Mouse (Mus musculus): ENCODE measurements around the gene Ppp4r1.

Ppp4r1 gene

GRCm38 (mm10) chr17:65782551-65783141 lies at the start of gene Ppp4r1:
Gene Ppp4r1, plus strand, starts transcription at chr17:65782573.
- peak; percentile 99 for DNase-seq

GRCm38 (mm10) chr17:65732666-65733065 lies 49.7 kb upstream of the Ppp4r1 start:
- peak; percentile 87 for DNase-seq

DNA sequence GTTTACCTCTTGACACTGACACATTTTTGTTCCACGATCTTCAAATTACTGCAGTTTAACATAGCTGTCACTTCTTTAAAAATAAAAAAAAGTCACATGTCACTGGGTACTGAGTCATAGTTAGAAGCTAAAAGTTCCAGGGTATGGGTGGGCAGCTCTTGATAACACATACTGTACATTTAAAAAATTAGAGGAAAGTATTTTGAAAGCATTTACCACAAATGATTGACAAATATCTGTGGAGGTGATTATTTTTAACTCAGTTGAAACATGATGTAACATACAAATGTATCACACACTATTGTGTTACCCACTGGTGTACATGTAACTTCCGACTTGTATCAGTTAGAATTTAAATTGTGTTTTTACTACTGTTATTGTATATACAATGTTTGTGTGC lies 47.3 kb upstream of the Ppp4r1 start:
- no peak for DNase-seq

DNA sequence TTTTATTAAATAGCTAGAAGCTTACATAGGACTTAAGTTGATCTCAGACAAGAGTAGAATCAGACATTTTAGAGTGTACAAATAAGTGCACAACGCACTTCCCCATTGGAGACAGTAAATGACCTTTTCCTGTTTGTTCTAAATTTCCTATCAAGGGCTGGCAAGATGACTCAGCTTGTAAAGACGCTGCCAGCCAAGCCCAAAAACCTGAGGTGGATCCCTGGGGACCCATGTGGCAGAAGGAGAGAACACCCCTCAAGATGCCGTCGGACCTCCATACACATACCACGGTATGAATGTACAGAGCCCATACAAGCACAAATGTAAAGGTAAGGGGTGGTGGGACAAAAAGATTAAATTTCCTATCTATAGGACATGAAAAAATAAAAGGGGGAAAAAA lies 45.2 kb upstream of the Ppp4r1 start:
- DNase-seq = peak; percentile 85

DNA sequence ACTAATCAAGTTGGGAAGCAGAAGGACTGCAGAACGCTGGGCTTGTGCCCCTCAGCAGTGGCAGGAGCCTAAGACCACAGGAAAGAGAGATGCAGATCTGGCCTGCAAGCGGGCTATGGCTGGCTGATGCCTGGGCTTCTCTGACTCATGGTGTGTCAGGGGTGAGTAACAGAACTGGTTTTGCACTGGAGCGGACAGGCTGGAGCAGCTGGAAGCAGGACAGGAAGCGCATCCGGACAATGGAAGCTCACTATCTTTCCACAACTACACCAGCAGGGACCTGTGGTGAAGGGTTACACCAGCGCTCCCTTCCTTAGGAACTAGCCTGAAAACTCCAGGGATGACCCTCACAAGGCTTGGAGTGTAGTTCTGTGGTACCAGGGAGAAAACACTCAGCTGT lies 44.8 kb upstream of the Ppp4r1 start:
- DNase-seq = peak; percentile 96

DNA sequence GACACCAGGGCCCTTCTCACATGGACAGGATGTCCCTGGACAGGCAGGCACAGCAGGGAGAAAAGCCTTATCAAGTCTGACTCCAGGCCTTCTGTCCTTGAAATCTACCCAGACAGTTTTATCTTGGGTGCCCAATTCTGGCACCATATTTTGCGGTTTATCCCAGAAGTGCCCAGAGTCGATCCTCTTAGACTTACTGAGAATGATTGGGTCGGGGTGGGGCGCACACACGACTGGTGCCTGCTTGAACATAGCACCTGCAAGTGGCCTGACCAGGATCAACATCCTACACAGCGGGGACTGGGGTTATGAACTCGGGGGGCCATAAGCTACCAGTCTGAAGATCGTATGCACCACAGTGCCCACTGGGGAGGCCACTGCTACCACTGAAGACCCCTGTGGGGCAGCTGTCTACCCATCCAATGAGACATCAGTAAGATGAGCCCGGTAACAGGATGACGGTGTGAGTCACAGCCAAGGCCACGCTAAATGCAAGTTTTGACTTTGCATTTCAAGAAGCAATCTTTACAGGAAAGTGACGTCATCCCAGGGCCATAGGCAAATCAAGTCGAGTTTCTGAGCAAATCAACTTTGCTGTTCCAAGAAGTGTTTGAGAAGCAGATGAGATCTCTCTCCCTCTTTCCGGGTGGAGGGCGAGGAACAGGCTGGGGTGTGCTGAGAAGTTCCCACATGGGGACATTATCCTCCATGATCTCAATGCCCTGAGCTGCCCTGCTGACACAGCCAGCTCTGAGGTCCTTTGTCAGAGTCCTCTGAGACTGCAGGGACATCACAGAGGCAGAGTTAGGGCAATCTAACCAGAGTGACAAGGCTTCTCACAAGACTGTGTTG lies 42.3 kb upstream of the Ppp4r1 start:
- peak; percentile 85 for DNase-seq

- peak; percentile 66 for DNase-seq
Measured at GRCm38 (mm10) chr17:65741565-65741964, 40.8 kb upstream of the Ppp4r1 start.

DNA sequence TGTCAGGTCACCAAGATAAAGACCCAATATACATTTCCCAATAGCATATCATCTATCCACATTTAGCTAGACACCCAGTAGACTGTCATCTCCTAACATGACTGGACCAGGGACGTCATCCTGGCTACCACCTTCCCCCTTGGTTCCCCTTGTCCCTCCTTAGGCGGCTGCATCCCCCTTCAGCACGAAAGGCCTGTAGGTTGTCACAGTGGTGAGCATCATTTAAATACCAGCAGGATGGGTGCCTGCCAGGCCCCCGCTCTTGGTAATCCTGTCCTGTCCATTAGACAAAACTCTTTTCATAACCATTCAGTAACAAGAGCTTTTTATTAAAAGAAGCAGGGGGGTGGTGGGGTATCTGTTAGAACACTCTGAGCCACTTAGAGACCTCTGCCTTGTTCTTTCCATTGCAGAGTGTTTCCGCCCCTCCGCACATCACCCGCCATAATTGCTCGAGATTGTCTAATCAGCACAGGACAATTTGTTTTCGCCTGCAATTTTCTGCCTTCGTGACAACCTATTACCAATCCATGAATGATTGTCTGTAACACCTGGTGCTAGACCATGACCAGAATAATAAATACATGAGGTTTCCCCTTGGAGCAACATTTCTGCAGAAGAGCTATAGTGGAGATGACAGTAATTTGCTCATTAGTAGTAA lies 40.0 kb upstream of the Ppp4r1 start:
- DNase-seq = no peak

- DNase-seq = no peak
Measured at GRCm38 (mm10) chr17:65742969-65743368, 39.4 kb upstream of the Ppp4r1 start.

DNA sequence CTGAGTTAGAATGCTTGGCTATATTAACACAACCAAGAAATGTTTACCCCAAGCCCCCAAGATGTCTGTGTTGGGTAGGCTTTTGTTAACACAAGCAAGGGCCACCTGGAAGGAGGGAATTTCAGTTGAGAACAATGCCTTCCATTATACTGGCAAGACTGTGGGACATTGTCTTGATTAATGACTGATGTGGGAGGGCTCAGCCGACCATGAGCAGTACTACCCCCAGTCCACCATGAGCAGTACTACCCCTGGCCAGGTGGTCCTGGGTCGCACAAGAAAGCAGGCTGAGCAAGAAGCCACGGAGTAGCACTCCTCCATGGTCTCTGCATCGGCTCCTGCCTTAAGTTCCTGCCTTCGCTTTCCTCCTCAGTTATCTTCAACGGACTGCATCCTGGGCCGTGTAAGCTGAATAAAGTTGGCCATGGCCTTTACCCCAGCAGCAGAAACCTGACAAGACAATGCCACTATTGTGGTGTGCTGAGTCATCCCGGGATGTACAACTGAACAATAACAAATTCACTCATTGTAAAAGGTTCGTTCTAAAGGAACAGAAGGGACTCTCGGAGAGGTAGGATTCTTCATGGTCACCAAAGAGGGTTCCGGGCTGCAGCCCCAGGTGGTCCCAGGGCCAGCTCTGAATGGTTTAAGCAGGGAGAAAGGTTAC lies 38.6 kb upstream of the Ppp4r1 start:
- no peak for DNase-seq

GRCm38 (mm10) chr17:65746314-65746713 lies 36.1 kb upstream of the Ppp4r1 start:
- no peak for DNase-seq

DNA sequence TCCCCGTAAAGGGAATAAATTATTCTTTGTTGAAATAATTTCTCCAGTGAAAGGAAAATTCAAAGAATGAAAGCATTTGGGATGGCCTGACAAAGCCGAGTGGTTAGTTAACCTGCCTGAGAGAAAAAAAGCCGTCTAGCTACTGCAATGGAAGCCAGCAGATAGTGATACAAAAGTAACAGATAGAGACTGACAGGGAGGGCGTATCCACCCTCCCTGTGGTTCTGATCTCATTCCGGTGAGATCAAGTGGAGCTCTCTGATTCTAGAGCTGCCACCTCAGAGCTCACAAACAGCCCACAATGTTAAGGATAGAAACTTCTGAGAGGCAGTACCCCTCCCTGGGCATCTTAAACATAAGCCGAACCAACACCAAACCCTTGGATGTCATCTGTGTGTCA lies 33.4 kb upstream of the Ppp4r1 start:
- DNase-seq = no peak

DNA sequence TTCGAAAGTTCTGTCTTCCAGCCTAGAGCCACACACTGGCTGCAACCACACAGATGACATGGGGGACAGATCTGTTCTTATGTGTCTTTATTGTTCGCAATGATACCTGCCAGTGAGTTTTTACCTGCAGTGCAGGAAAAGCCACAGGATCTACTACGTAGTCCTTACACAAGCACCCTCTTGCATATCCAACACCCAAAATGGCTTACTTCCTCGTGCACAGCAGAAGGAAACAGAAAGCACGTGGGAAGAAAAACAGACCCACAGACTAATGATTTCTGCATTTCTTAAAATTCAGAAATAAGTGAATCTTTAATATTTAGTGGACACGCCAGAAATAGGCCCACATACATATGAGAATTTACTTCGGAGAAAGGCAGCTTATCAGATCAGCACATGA lies 32.6 kb upstream of the Ppp4r1 start:
- DNase-seq = no peak

DNA sequence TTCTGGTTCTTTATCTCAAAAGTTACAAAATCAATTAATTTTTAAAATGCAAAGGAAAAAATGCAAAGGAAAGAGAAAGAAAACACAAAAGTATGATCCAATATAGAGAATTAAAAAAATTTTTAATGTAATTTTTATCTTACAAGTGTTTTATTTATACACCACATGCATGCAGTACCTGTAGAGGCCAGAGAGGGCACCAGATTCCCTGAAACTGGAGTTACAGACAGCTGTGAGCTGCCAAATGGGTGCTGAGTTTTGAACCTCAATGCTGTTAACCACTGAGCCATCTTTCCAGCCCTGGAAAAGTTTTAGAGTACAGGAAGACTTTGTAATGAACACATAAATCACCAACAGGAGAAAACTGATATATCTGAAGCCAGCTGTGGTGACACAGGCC lies 32.1 kb upstream of the Ppp4r1 start:
- no peak for DNase-seq

DNA sequence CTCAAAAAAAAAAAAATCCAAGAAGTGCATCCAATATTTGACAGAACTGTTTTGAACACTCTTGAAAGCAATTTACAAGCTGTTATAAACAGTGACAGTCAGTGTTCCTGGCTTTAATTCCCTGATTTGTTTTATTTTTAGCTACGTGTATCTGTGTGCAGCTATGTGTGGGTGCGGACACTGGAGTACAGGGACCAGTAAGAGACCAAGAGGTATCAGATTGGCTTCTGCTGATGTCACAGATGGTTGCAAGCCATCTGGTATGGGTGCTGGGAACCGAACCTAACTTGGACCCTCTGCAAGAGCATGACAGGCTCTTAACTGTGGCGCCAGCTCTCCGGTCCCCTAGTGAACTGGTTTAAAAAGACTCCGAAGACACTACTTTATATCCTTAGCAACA lies 29.2 kb upstream of the Ppp4r1 start:
- DNase-seq = peak; percentile 74

DNA sequence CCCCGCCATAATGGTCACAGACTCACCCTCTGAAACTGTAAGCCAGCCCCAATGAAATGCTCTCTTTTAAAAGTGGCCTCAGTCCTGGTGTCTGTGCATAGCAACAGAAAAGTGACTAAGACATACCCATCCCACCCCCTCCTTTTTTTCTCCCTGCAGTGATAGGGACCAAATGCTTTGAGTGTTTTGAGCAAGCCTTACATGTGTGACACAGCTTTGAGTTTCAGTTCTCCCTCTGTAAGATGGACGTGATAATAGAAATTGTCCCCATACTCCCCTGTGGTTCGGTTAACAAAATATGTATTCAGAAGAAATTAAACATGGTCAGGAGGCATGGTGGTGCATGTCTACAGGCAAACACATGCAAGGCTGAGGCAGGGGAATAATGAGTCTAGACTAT lies 26.5 kb upstream of the Ppp4r1 start:
- no peak for DNase-seq

GRCm38 (mm10) chr17:65757150-65757549 lies 25.2 kb upstream of the Ppp4r1 start:
- DNase-seq = no peak

DNA sequence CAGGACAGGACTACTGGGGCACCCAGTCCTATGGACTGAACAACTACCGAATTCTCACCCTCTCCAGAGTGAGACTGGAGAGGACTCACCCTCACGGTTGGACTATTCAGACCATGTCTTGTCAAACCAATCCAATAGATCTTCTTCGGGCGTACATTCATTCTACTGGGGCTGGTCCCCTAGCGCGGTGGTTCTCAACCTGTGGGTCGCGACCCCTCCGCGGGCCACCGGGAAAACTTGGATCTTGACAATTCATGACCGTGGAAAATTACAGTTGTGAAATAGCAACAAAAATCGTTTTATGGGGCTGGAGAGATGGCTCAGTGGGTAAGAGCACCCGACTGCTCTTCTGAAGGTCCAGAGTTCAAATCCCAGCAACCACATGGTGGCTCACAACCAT lies 19.2 kb upstream of the Ppp4r1 start:
- DNase-seq = no peak

DNA sequence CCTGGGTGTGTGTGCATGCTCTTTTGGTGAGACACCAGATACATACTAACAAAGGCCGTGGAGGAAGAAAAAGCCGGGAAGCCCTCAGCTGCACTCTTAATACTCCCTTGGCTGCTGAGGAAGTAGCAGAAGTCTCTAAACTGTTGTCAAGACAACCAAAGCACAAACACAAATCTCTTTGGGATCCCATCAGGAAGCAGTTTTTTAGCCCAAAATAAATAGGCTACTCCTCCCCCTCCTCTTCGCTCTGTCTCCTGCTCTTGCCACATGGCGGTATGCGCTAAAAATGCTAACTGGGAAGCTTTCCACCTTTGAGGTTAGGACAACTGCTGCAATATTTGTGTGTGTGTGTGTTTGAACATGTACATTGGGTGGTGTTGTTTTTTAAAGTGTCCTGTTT lies 13.9 kb upstream of the Ppp4r1 start:
- DNase-seq = peak; percentile 96

DNA sequence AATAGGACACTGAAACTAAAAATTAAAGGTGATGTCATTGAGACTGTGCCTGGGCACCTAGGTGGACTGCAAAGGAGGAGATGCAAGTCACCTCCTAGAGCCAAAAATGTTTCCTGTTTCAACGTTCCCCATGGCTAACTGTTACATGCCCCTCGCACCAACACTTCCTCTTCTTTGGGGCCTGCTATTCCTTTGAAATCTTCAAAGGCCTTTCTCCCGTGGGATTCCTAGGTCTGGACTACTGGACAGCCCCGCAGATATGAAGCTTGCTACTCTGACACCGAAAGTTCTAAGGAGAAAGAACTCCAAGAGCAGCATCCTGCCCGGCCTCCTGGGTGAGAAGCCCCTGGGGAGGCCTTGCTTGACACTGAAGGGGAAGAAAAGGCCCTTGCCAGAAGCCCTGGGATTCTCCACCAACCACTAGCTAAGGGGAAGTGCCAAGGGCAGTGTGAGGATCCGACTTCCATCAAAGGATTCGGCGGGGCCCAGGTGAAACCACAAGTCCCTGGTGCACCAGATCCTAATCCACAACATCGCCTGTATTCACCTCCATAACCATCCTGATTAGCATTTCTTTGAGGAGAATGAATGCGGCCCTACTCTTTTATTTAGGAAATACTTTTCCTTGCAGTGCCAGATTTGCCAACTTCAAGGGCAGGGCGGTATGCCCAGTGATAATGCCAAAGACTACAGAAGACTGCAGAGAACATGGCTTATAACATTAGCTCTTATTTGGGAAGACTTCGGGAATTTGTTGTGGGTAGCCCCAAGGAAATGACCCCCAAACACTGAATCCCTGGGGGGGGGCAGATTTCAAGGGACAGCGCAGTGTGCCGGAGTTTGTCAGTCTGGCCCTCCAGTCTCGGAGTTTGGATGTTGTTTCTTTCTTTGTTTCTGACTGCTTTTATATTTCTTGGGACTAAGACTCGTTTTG lies 11.1 kb upstream of the Ppp4r1 start:
- DNase-seq = peak; percentile 95

DNA sequence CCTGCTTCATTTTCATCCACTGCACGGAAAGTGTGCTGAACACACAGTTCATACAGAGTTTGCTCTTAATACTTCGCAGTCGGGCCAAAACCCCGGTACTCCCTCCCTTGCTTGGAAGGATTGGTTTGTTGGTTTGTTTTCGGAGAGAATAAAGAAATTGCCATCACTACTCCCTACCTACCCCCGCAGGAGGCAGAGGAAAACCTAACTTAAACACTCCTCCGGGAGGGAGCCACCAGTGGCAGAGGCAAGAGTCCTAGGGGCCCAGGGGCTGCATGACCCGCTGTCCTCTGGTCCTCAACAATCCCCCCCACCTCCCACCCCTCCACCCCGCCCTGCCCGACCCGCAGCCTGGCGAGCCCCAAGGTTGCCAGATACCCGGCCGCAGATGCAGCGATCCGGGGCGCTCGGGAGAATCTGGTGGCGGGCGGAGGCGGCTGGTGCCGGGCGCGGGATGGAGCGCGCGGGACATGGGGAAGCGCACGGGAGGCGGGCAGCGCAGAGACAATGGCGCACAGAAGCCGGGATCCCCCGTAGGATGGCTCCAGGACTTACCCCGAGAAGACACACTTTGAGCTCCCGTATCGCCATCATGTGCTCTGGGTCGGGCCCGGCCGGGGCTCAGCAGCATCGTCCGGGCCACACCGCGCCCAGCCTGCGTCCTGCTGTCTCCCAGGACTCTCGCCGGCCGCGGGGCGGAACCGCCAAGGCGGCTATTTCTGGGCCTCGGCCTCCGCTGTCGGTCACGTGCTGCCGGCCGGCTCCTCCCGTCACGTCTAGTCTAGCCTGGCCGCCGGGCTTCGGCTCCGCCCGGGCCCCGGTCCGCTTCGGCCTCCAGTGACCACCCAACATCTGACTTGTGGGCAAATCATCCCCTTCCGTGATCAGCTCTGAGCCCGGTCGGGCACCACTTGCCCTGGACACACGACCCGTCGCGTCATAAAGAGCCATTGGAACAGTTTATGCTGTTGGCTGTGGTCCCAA lies 10.1 kb upstream of the Ppp4r1 start, which contains the start of gene Rab31:
Gene Rab31, minus strand, starts transcription at position 802 of the 984 bp plus-strand sequence.
- DNase-seq = peak; percentile 99

Data from heart, adult 11 months (tissue).